Mouse (Mus musculus) kidney, adult 2 months (tissue): ENCODE results near the gene Prdx6.

ENCODE experiments used
- CTCF ChIP-seq: fragments of 200-500 bp; conservative IDR thresholded peaks from 2 replicates; pipeline ENCODE4 v1.5.1; 2011; ENCODE audit warnings: low read depth, mild to moderate bottlenecking, control low read depth, low read length, moderate library complexity, mixed read lengths; ENCODE audit not compliant: insufficient read depth, insufficient read length
- POLR2A ChIP-seq: fragments of 200-500 bp; IDR thresholded peaks from one replicate; pipeline ENCODE4 v1.6.1; 2011; ENCODE audit warnings: low read depth, low read length, control low read depth

DNA sequence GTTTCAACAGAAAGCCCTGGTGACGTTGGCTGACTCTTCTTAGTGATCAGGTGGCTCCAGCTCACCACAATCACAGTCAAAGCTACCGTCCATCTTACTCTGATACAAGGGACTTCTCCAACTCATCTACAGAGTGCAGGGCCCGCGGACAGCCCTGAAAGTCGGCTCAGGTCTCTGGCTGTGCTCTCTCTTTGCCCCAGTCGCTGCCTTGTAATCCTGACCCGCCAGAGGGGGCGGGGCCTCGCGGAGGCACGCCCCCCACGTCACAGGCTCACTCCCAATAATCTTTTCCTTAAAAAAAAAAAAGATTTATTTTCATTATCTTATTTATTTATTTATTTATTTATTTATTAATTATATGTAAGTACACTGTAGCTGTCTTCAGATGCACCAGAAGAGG, 37.2 kb upstream of the Prdx6 start:
- no peak for TF ChIP-seq CTCF
- TF ChIP-seq POLR2A, result no peak
